16 mouse cellular contexts compared by ENCODE assay signal in the genomic region with DNA sequence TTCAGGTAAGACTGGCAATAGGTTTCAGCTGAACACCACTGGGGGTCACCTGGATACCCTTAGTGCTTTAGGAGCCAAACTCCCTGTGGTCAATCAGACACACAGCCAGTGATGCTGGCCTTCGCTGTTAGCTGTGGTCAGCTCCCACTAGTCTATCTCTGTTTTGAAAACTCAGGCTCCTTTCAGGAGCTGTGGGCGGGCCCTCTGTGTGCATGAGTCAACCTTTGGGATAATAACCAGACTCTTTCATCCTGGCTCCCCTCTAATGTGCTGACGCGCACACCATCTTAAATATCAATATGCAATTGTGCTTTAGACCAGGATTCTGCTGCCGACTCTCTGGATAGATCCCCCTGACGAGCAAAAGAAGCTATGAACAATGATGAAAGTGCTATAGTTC.
"Had no signal": no experiment of that assay in that cellular context is flagged by ENCODE, and none has a peak within 500 bp of the region (broad histone marks: within the 10 kb centered on the region; RNA-seq: fewer than 3 reads in every experiment).

No protein-coding gene starts in this region.

- H3K4me1 ChIP-seq: liver, embryonic 12.5 days; liver, embryonic 15.5 days had no signal

- H3K9me3 ChIP-seq: limb, embryonic 13.5 days; liver, embryonic 12.5 days; liver, embryonic 15.5 days had no signal

- H3K36me3 ChIP-seq: limb, embryonic 13.5 days; liver, embryonic 12.5 days; liver, embryonic 15.5 days had no signal

- H3K4me2 ChIP-seq: limb, embryonic 13.5 days; liver, embryonic 12.5 days; liver, embryonic 15.5 days; midbrain, embryonic 11.5 days had no signal

- ATAC-seq: liver, embryonic 12.5 days had no signal

- H3K27me3 ChIP-seq: limb, embryonic 13.5 days; liver, embryonic 12.5 days; liver, embryonic 15.5 days had no signal

- H3K4me3 ChIP-seq: limb, embryonic 13.5 days; liver, embryonic 12.5 days; liver, embryonic 15.5 days had no signal

- H3K9ac ChIP-seq: limb, embryonic 13.5 days; liver, embryonic 12.5 days; liver, embryonic 15.5 days had no signal

- DNase-seq: kidney, adult 18-20 months; kidney, adult 9 months; kidney, postnatal 25 days; left cerebral cortex, postnatal 4 days; liver; lung, adult 18-20 months; lung, postnatal 14 days; lung, postnatal 4 days; midbrain, embryonic 14.5 days; thymus, adult 18-20 months; thymus, postnatal 4 days had no signal

- H3K27ac ChIP-seq: kidney, postnatal 0 days; limb, embryonic 13.5 days; liver, embryonic 12.5 days; liver, embryonic 15.5 days had no signal
